Mouse (Mus musculus) liver, postnatal 0 days (tissue): Measurements from ENCODE around the gene H2-DMa.

Source experiments
- CTCF ChIP-seq: sonication (generic); IDR thresholded peaks from 2 replicates; pipeline ENCODE4 v1.5.1; 2016; ENCODE audit warnings: antibody characterized with exemption, low read depth
- EP300 ChIP-seq: IDR thresholded peaks from 2 replicates; pipeline ENCODE4 v1.6.1; 2016; ENCODE audit warnings: antibody characterized with exemption, low read depth, mild to moderate bottlenecking

DNA sequence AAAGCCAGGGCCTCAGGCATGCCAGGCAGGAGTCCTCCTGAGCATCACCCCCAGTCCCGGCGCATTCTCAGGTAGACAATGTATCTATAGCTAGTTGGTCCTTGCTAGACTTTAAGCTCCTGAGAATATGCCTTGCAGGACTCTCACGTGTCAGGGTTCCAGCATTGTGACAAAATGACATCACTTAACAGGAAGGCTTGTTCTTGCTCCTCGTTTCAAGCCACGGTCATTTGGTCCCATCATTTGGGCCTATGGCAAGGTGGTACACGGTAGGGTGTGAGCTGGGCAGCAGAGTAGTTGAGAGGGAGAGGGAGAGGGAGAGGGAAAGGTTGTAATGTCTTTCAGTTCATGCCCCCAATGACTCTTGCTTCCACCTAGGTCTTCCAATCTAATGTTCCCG, 12.6 kb downstream of the H2-DMa start:
- TF ChIP-seq CTCF, result no peak
- TF ChIP-seq EP300, result no peak
